Mouse (Mus musculus): Measurements from ENCODE around the gene Gng7. TPM values are rescaled to one million over a fixed set of nuclear protein-coding genes. Genes with fewer than 3 reads are reported as not detected.

The Gng7 gene
- polyA plus RNA-seq, 1 experiment from 2014 or later = 7.2 TPM

- TF ChIP-seq CTCF (IDR thresholded peaks at IDR 0.05) = no peak
- DNase-seq (ENCODE audit: low read depth, low spot score) (no peak), ATAC-seq (no peak)
- in situ Hi-C loops (cut with MboI; ENCODE audit: low pct_unique_long_range_greater_than_20kb) = no loop called here
- H3K27me3 ChIP-seq = no peaks in the 10 kb centered on the region
- ChIA-PET CTCF (interaction anchor here (0.8 to 1.8 kb wide), 8 partner anchors 9 to 57 kb away, joined by 3 to 7 read pairs (median 4); no protein-coding TSS in a partner anchor), POLR2A (interaction anchor here (1.3 to 7.8 kb wide), 3 partner anchors 10 to 26 kb away, joined by 4 to 55 read pairs (median 4); no protein-coding TSS in a partner anchor)
Measured at GRCm38 (mm10) chr10:80934136-80934985, 80.4 kb downstream of the Gng7 start.

- no peak for TF ChIP-seq CTCF (IDR thresholded peaks at IDR 0.05)
- ChIA-PET POLR2A (interaction anchor here (1.3 to 7.8 kb wide), 3 partner anchors 10 to 27 kb away, joined by 3 to 55 read pairs (median 4); no protein-coding TSS in a partner anchor), CTCF (interaction anchor here (1.6 to 1.8 kb wide), 3 partner anchors 10 to 28 kb away, joined by 5 to 7 read pairs (median 7); no protein-coding TSS in a partner anchor)
- H3K27me3 ChIP-seq = no peaks in the 10 kb centered on the region
- in situ Hi-C loops (cut with MboI; ENCODE audit: low pct_unique_long_range_greater_than_20kb) = no loop called here
- no peak for ATAC-seq
- DNase-seq (ENCODE audit: low read depth, low spot score) = no peak
Measured at GRCm38 (mm10) chr10:80933421-80933979, 81.2 kb downstream of the Gng7 start.

- DNase-seq (ENCODE audit: low read depth, low spot score) (no peak), ATAC-seq (no peak)
- ChIA-PET CTCF (interaction anchor here (1.0 to 8.6 kb wide), 4 partner anchors 23 to 60 kb away, joined by 4 to 130 read pairs (median 7); no protein-coding TSS in a partner anchor), POLR2A (interaction anchor here (1.0 to 7.8 kb wide), 6 partner anchors 8 to 137 kb away, joined by 3 to 55 read pairs (median 4); partner anchors contain the start of gene Thop1)
- no peak for TF ChIP-seq CTCF (IDR thresholded peaks at IDR 0.05)
- H3K27me3 ChIP-seq = no peaks in the 10 kb centered on the region
- in situ Hi-C loops (cut with MboI; ENCODE audit: low pct_unique_long_range_greater_than_20kb) = no loop called here
Measured at GRCm38 (mm10) chr10:80932700-80933420, 81.9 kb downstream of the Gng7 start.

- in situ Hi-C loops (cut with MboI; ENCODE audit: low pct_unique_long_range_greater_than_20kb) = no loop called here
- CTCF ChIA-PET = interaction anchor here (1.0 to 8.6 kb wide), 3 partner anchors 23 to 61 kb away, joined by 3 to 130 read pairs (median 4); no protein-coding TSS in a partner anchor
Measured at GRCm38 (mm10) chr10:80932206-80932605, 82.5 kb downstream of the Gng7 start.

GRCm38 (mm10) chr10:80931695-80932094, 83.0 kb downstream of the Gng7 start:
- POLR2A ChIA-PET = interaction anchor here (1.0 to 7.8 kb wide), 4 partner anchors 9 to 138 kb away, joined by 3 to 55 read pairs (median 4); partner anchors contain the start of gene Thop1
- in situ Hi-C loops (cut with MboI; ENCODE audit: low pct_unique_long_range_greater_than_20kb) = no loop called here
- CTCF ChIA-PET = interaction anchor here (1.0 to 8.6 kb wide), 4 partner anchors 9 to 61 kb away, joined by 3 to 130 read pairs (median 9); no protein-coding TSS in a partner anchor
- no peaks in the 10 kb centered on the region for H3K27me3 ChIP-seq
- ATAC-seq = no peak
- DNase-seq (ENCODE audit: low read depth, low spot score) = no peak
- no peak for TF ChIP-seq CTCF (IDR thresholded peaks at IDR 0.05)

More at GRCm38 (mm10) chr10:80932206-80932605, 82.5 kb downstream of the Gng7 start:
- no peaks in the 10 kb centered on the region for H3K27me3 ChIP-seq
- POLR2A ChIA-PET = interaction anchor here (1.0 to 7.8 kb wide), 5 partner anchors 8 to 138 kb away, joined by 3 to 55 read pairs (median 3); partner anchors contain the start of gene Thop1
- ATAC-seq (no peak), DNase-seq (ENCODE audit: low read depth, low spot score) (no peak)
- TF ChIP-seq CTCF (IDR thresholded peaks at IDR 0.05) = no peak

- ChIA-PET CTCF (interaction anchor here (1.2 to 8.6 kb wide), 4 partner anchors 9 to 62 kb away, joined by 3 to 130 read pairs (median 8); no protein-coding TSS in a partner anchor), POLR2A (interaction anchor here (1.5 to 7.8 kb wide), 4 partner anchors 19 to 63 kb away, joined by 6 to 55 read pairs (median 22); no protein-coding TSS in a partner anchor)
- DNase-seq (ENCODE audit: low read depth, low spot score) (no peak), ATAC-seq (no peak)
- H3K27me3 ChIP-seq = no peaks in the 10 kb centered on the region
- TF ChIP-seq CTCF (IDR thresholded peaks at IDR 0.05) = no peak
- in situ Hi-C loops (cut with MboI; ENCODE audit: low pct_unique_long_range_greater_than_20kb) = no loop called here
Measured at GRCm38 (mm10) chr10:80931153-80931671, 83.5 kb downstream of the Gng7 start.

GRCm38 (mm10) chr10:80930361-80931152, 84.2 kb downstream of the Gng7 start:
- POLR2A ChIA-PET = interaction anchor here (0.9 to 7.8 kb wide), 8 partner anchors 9 to 64 kb away, joined by 3 to 55 read pairs (median 6); no protein-coding TSS in a partner anchor
- in situ Hi-C loops (cut with MboI; ENCODE audit: low pct_unique_long_range_greater_than_20kb) = no loop called here
- no peak for DNase-seq (ENCODE audit: low read depth, low spot score)
- no peak for TF ChIP-seq CTCF (IDR thresholded peaks at IDR 0.05)
- CTCF ChIA-PET = interaction anchor here (1.0 to 8.6 kb wide), 8 partner anchors 10 to 62 kb away, joined by 3 to 130 read pairs (median 8); no protein-coding TSS in a partner anchor
- no peak for ATAC-seq
- no peaks in the 10 kb centered on the region for H3K27me3 ChIP-seq

- no peak for TF ChIP-seq CTCF (IDR thresholded peaks at IDR 0.05)
- POLR2A ChIA-PET = interaction anchor here (0.7 to 7.8 kb wide), 10 partner anchors 10 to 65 kb away, joined by 3 to 55 read pairs (median 6); no protein-coding TSS in a partner anchor
- no peaks in the 10 kb centered on the region for H3K27me3 ChIP-seq
- peak; percentile 57 for ATAC-seq
- peak; percentile 94 for DNase-seq (ENCODE audit: low read depth, low spot score)
- CTCF ChIA-PET = interaction anchor here (0.6 to 8.6 kb wide), 14 partner anchors 8 to 63 kb away, joined by 3 to 130 read pairs (median 6); no protein-coding TSS in a partner anchor
- in situ Hi-C loops (cut with MboI; ENCODE audit: low pct_unique_long_range_greater_than_20kb) = loop anchor here (5.0 to 10.0 kb wide), 2 partner anchors 63 to 245 kb away; partner anchors contain the start of gene Eef2
Measured at GRCm38 (mm10) chr10:80929299-80930226, 85.2 kb downstream of the Gng7 start, which contains the start of gene Gadd45b. Gene Gadd45b, plus strand, starts transcription at chr10:80930073.
